8 mouse cellular contexts compared by ENCODE assay signal in genomic region chr13:23561883-23562659, GRCm38 (mm10). TPM values are rescaled to one million over a fixed set of nuclear protein-coding genes. Genes with fewer than 3 reads are reported as not detected.
DNase-seq lines count a peak whose midpoint lies in the region; ATAC-seq and TF ChIP-seq lines count a peak whose summit lies in the region.
"Not testable (repeated sequence)": the region's sequence is repeated elsewhere in the genome, so short reads cannot be mapped to it uniquely, and the experiment has no call there.

Hist1h3e (minus strand) TSS chr13:23562369.

- peak within 1 kb of the TSS; percentile 98 for H3K27ac ChIP-seq in embryonic facial prominence, embryonic 14.5 days (replicated peaks; ENCODE audit: low read depth, low read length)
- H3K27ac ChIP-seq in heart, adult 2 months, result peak within 1 kb of the TSS; percentile 94
- H3K27ac ChIP-seq in limb, embryonic 13.5 days, result peak within 1 kb of the TSS; percentile 96
- peak within 1 kb of the TSS; percentile 98 for H3K27ac ChIP-seq in midbrain, embryonic 16.5 days (ENCODE audit: low read length)

- TF ChIP-seq EP300 in heart, adult 2 months (IDR thresholded peaks at IDR 0.05; ENCODE audit: insufficient read depth, low read depth, low read length), result peak; percentile 75; the same call in 1 of the 2 replicates

- peak; percentile 93 for DNase-seq in 3134 (ENCODE audit: extremely low read depth, insufficient read length, low spot score)
- peak; percentile 89 to 90 for DNase-seq in adrenal gland, postnatal 4 days (ENCODE audit: low spot score in 2 of 2)
- peak; percentile 99 for DNase-seq in embryonic facial prominence, embryonic 14.5 days (ENCODE audit: low spot score)
- peak; percentile 91 to 93 for DNase-seq in heart, adult 2 months
- DNase-seq in kidney, adult 8-10 months, result peak; percentile 86 to 89
- DNase-seq in spleen, postnatal 10 days (ENCODE audit: low spot score in 2 of 2), result peak; percentile 95 to 98

- H3K79me2 ChIP-seq in heart, adult 2 months (replicated peaks; ENCODE audit: control insufficient read depth, insufficient read depth, low read length), result not testable (repeated sequence)

- peak within 1 kb of the TSS; percentile 63 for H3K9ac ChIP-seq in embryonic facial prominence, embryonic 14.5 days (ENCODE audit: low read depth, low read length)
- H3K9ac ChIP-seq in heart, adult 2 months (ENCODE audit: low read depth, low read length), result peak within 1 kb of the TSS; percentile 99
- H3K9ac ChIP-seq in limb, embryonic 13.5 days, result peak within 1 kb of the TSS; percentile 74
- H3K9ac ChIP-seq in midbrain, embryonic 16.5 days (ENCODE audit: low read depth, low read length), result peak within 1 kb of the TSS; percentile 73

- TF ChIP-seq CTCF in heart, adult 2 months (IDR thresholded peaks at IDR 0.05), result not testable (repeated sequence)

- H3K27me3 ChIP-seq in embryonic facial prominence, embryonic 14.5 days (replicated peaks; ENCODE audit: control insufficient read depth, insufficient read depth, low read length); heart, adult 2 months (ENCODE audit: control insufficient read depth, insufficient read depth, low read length); limb, embryonic 13.5 days; midbrain, embryonic 16.5 days (ENCODE audit: control insufficient read depth, insufficient read depth, low read depth, low read length): not testable (repeated sequence)

- peak within 1 kb of the TSS; percentile 70 for H3K4me2 ChIP-seq in embryonic facial prominence, embryonic 14.5 days (ENCODE audit: low read depth, low read length)
- peak within 1 kb of the TSS; percentile 69 for H3K4me2 ChIP-seq in limb, embryonic 13.5 days (replicated peaks)
- peak within 1 kb of the TSS; percentile 85 for H3K4me2 ChIP-seq in midbrain, embryonic 16.5 days (ENCODE audit: low read length)

- peak within 1 kb of the TSS; percentile 42 for H3K4me3 ChIP-seq in embryonic facial prominence, embryonic 14.5 days (ENCODE audit: low read depth, low read length)
- peak within 1 kb of the TSS; percentile 50 for H3K4me3 ChIP-seq in heart, adult 2 months
- peak within 1 kb of the TSS; percentile 48 for H3K4me3 ChIP-seq in limb, embryonic 13.5 days
- peak within 1 kb of the TSS; percentile 47 for H3K4me3 ChIP-seq in midbrain, embryonic 16.5 days (ENCODE audit: low read depth, low read length)

- H3K36me3 ChIP-seq in embryonic facial prominence, embryonic 14.5 days (ENCODE audit: control insufficient read depth, insufficient read depth, low read length); heart, adult 2 months (ENCODE audit: control insufficient read depth, insufficient read depth, low read length); limb, embryonic 13.5 days; midbrain, embryonic 16.5 days (ENCODE audit: control insufficient read depth, insufficient read depth, low read length): not testable (repeated sequence)

- intact Hi-C loops in heart, adult 2 months (cut with DNase I), result not testable (repeated sequence)

- H3K4me1 ChIP-seq in embryonic facial prominence, embryonic 14.5 days (ENCODE audit: control insufficient read depth, insufficient read depth, low read length); heart, adult 2 months (ENCODE audit: control insufficient read depth, insufficient read depth, low read length); limb, embryonic 13.5 days; midbrain, embryonic 16.5 days (ENCODE audit: control insufficient read depth, insufficient read depth, low read length): not testable (repeated sequence)

- TF ChIP-seq POLR2A in heart, adult 2 months (IDR thresholded peaks at IDR 0.05; ENCODE audit: insufficient read depth, low read depth, low read length), result peak; percentile 95

- 0% methylated on average over 35 of the region's 67 CpGs for WGBS in embryonic facial prominence, embryonic 14.5 days
- under 1% methylated on average over 63 of the region's 67 CpGs for WGBS in heart, adult 2 months
- under 1% methylated on average over 65 of the region's 67 CpGs for WGBS in limb, embryonic 13.5 days
- WGBS in midbrain, embryonic 16.5 days, result under 1% methylated on average over 48 of the region's 67 CpGs

- peak; percentile 93 for ATAC-seq in embryonic facial prominence, embryonic 14.5 days (ENCODE audit: low read depth)
- peak; percentile 95 for ATAC-seq in limb, embryonic 13.5 days (ENCODE audit: low FRiP score, low read depth)
- ATAC-seq in midbrain, embryonic 16.5 days, result peak; percentile 97

- H3K9me3 ChIP-seq in embryonic facial prominence, embryonic 14.5 days (ENCODE audit: control insufficient read depth, low read length); limb, embryonic 13.5 days; midbrain, embryonic 16.5 days (replicated peaks; ENCODE audit: control insufficient read depth, low read length, poor library complexity, severe bottlenecking): not testable (repeated sequence)

RNA-seq across cellular contexts. Expression of gene Hist1h3e, which starts in this region (rescaled TPM):
- 100 to 1,000 TPM; 399 to 448 TPM for total RNA-seq in adrenal gland, postnatal 4 days (2021)
- polyA plus RNA-seq in embryonic facial prominence, embryonic 14.5 days (2014; fragmentation: Nextera tagmentation; extraction: Ambion mirVana), result 4.4 and 6.1 TPM in 2 replicates
- 10 to 100 TPM; 14.0 to 14.6 TPM for total RNA-seq in heart, adult 2 months (2021)
- polyA plus RNA-seq in heart, adult 2 months (2012; rRNA removed), result 1.8 and 2.0 TPM in 2 replicates
- 8.2 and 8.9 TPM in 2 replicates for polyA plus RNA-seq in limb, embryonic 13.5 days (2015; fragmentation: Nextera tagmentation; extraction: Ambion mirVana)
- polyA plus RNA-seq in midbrain, embryonic 16.5 days (2015; fragmentation: Nextera tagmentation; extraction: Ambion mirVana), result 1.0 and 1.4 TPM in 2 replicates

Comparison
In these comparisons a context has a peak if more than half of its experiments do, and no peak if none do; other contexts are left out.
1. Peak in every context shown above with its lines: DNase-seq, ATAC-seq, H3K4me3 ChIP-seq and H3K27ac ChIP-seq.
2. RNA of gene Hist1h3e (total RNA-seq): 399 to 448 TPM in adrenal gland, postnatal 4 days; 14.0 to 14.6 TPM in heart, adult 2 months; every median in the first group is over 10 times any median in the second.